Mouse (Mus musculus): ENCODE measurements around the gene Terb1. TPM values are rescaled to one million over a fixed set of nuclear protein-coding genes. Genes with fewer than 3 reads are reported as not detected.
A peak's percentile ranks its signal among the peaks of the same experiment; 100 is the strongest.

Gene Terb1
- total RNA-seq, 2 experiments from 2014 or later, result not detected

DNA sequence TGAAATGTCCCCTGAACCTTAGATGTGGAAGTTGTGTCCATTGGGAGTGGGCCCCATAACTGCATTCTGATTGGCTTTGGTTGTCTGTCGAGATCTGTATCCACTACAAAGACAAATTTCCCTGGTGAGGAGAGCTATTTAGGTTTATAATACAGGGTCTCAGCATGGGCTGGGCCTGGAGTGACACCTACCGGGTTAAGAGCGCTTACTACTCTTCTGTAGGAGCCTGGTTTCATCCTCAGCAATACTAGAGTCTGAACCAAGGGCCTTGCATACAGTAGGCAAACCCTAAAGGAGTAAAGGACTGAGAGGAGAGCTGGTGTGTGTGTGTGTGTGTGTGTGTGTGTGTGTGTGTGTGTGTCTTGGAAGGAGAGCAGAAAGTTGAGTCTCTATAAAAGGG, 95.5 kb downstream of the Terb1 start:
- ATAC-seq (replicated peaks; ENCODE audit: poor library complexity, severe bottlenecking), result no peak

DNA sequence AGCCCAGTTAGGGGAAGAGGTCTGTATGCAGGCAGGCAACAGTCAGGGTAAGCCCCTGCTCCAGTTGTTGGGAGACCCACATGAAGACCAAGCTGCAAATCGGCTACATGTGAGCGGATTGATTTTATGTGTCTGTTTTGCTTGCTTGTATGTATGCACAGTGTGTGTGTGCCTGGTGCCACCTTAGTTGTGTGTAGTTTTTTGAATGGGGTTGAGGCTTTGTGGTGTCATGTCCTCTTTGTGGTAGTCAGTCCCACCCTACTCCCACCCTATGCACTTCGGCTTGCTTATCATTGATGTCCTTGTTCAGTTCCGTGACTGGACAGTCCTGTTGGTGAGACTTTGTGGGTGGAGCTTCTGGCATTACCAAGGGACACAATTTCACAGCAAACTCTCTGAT, 95.9 kb downstream of the Terb1 start:
- no peak for ATAC-seq (replicated peaks; ENCODE audit: poor library complexity, severe bottlenecking)

DNA sequence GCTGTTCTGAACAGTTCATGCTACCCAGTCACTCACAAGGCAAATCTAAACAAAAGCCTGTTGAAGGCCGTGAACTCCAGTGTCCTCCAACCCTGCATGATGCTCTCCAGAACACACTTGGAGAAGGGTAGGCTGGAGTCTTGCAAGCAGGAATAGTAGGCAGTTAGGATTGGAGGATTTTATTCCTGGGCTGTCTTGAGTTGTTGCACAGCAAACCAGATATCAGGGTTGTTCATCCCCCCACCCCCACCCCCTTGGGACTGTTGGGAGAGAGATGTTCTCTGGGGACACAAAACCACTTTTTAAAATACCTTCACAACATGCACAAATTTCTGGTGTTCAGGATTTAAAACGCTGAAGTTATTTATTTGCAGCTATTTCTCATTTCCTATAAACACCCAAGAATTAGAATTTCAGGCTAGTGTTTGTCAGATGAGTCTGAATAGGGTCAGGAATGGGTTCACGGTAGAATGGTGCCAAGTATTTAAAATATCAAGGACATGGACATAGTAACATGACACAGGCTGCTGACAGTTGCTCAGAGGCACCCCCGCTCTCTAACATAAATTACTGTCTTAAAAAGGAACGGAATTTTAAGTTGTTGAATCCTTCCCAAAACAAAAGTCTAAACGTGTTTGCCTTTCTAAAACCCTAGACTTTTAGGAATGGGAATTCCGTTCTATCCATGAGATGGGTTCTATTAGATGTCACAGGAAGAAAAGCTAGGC, 96.7 kb downstream of the Terb1 start:
- no peak for ATAC-seq (replicated peaks; ENCODE audit: poor library complexity, severe bottlenecking)

DNA sequence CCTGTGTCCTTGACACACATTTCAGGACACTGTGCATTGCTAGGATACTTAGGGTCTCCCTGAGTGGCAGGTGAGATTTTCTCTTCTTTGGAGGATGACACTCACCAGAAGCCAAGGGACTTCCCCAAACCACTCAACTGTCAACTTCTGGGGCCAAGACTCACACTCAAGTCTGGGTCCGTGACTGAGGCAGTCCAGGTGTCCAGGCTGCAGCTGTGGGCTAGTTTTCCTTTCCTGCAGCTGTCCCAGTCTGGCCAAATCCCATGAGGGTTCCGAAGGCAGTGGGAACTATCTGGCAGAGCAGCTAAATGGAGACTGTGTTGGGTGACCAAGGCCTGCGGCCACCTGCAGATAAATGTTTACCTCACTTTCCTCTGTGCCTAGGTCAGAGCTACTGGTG, 97.7 kb downstream of the Terb1 start:
- ATAC-seq (replicated peaks; ENCODE audit: poor library complexity, severe bottlenecking), result no peak

DNA sequence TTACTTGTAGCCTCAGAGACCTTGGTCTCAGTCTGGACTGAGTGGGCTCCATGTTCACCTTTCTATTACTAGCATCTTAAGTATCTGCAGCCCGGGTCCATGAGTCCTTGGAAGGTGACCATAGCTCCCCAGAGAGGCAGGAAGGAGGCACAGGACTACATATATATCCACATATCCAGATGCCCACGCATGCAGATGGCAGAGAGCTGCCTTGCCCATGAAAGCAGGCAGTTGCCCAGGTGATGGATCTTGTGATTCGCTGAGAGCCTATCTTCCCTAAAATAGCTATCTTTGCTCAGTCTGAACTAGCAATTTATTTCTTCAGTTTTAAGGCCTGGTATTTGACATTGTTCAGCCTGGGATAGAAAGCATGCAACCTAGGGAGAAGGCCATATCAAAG, 98.2 kb downstream of the Terb1 start:
- no peak for ATAC-seq (replicated peaks; ENCODE audit: poor library complexity, severe bottlenecking)

DNA sequence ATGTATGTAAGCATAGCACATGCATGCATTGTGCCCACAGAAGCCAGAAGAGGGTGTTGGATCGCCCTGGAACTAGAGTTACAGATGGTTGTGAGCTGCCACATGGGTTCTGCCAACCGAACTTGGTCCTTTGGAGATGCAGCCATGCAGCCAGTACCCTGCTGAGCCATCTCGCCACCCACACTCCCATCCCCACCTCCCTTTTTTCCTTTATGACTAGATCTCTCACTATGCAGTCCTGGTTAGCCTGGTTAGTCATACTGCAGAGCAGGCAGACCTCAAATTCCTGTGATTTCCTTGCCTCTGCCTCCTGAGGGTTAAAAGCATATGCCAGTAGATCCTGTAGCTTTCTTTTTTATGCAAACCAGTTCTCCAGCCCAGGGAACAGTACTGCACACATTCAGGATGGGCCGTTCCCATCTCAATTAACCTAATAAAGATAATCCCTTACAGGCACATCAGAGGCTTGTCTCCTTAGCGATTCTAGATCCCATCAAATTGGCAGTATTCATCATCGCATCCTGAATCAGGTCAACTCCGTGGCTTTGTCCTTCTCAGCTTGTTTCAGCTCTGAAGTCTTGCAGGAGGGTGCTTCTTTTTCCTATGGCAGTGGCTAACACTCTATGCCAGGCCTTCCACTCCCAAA, 99.0 kb downstream of the Terb1 start:
- ATAC-seq (replicated peaks; ENCODE audit: poor library complexity, severe bottlenecking), result no peak

DNA sequence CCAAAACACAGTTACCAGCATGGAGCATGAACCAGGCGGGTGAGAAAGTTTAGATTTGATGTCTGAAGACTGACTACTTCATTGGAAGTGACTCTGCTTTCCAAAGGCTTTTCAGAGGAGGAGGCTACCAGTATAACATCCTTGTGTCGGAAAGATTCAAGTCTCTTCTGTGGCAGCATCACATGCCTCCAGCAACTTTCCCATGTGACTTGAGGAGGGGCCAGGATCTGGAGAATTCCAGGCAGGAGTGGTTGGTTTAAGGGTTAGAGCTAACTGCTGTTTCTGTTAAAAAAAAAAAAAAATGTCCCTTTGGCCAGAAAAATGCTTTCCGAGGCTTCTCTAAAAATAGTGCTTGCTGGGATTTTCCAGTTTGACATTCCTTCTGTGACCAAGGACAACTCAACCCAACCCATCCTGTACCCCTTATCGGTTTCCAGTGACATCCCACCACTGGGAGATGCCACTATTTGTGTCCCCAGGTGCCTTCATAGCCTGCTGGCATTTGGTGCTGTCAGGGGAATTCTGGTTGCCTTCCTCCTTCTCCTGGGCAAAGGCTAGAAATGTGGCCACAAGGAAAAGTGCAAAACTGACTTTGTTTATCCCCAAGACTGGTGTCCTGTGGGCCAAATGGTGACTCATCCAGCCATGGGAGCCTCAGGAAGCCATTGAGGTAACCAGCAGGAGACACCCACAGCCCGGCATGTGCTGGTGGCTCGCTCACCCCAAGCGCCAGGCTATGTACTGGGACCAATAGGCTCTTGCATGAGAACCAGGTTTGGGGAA, 101.2 kb downstream of the Terb1 start:
- no peak for ATAC-seq (replicated peaks; ENCODE audit: poor library complexity, severe bottlenecking)

DNA sequence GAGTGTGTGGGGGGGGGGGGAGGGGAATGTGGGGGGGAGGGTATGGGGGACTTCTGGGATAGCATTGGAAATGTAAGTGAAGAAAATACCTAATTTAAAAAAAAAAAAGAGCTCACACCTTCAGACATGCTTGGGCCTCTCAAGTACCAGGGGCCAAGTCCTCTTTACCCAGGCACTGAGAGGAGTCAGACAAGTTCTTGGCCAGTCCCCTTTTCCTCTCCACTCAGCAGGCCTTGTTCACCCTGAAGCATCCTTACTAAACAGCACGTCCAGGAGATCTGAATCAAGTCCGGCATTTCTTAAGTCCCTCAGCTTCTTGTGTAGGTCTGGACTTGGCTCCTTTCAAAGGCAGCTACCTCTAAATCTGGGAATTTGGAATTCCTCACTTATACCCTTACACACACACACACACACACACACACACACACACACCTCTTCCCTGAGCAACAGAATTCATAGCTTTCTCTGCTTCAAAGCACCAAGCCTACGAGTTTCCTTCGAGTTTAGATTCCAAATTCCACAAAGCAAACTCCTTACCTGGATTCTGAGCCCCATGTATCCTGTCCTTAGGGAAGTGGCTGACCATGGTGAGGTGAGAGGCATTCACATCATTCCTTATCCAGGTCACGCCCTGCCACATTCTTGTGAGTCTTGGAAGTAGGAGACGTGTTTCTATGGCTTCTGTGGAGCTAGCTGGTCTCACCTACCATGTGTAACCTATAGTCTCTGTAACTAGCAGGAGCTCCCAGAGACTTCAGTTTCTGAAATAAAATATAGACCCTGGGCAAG, 103.2 kb downstream of the Terb1 start:
- no peak for ATAC-seq (replicated peaks; ENCODE audit: poor library complexity, severe bottlenecking)

DNA sequence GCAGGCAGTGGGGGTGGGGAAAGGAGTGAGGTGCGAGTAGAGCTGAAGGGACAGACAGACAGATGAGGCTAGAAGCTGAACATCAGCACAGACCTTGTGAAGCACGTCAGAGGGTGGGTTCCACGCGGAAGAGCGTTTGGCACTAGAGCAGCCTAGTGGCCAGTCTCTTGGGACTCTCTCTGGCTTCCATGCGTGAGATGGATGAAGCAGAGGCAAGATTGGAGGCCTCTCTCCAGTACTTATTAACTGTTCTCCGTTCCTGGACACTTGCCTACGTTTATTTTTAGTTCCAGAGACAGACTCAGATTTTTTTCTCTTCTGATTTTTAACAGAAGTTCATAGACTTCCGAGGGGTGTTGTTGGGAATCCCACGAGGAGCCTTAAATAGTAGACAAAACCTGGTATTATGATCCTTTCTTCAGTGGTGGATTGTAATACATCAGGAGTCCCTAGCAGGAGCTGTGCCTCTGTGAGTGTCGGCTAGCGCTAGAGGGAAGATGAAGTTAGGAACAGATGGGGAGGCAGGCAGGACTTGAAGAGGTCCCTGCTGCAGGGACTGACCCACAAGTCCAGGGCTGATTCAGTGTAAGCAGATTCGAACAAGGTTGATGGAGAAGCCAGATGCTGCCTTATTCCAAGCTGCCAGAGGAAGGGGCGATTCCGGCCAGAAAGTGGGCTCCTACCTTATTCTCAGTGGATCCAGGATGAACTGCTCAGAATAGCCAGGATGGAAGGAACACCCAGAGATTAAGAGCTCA, 104.1 kb downstream of the Terb1 start:
- no peak for ATAC-seq (replicated peaks; ENCODE audit: poor library complexity, severe bottlenecking)

DNA sequence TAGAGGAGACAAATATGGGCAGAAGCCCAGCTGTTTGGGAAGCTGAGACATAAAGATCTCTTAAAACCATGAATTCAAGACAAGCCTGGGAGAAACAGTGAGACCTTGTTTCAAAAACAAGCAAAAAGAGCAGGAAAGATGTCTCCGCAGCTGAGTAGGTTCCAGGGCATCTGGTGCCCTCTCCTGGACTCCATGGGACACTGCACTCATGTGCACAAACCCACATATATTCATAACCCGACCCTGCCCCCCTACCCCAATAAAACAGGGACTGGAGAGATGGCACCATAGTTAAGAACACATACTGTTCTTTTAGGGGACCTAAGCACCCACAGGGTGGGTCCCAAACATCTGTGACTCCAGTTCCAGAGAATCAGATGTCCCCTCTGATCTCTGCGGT, 106.1 kb downstream of the Terb1 start:
- peak; percentile 76 for ATAC-seq (replicated peaks; ENCODE audit: poor library complexity, severe bottlenecking)

Other genes starting within 250 kb of the Terb1 start
- gene Cmtm2a, start 216.7 kb downstream of the Terb1 start, total RNA-seq (2014; fragmentation: Nextera tagmentation), result not detected in 2 replicates
- not detected in 2 replicates for gene Cmtm2a, start 216.7 kb downstream of the Terb1 start, total RNA-seq (2017)
- not detected in 2 replicates for gene Gm45711, start 199.8 kb downstream of the Terb1 start, total RNA-seq (2014; fragmentation: Nextera tagmentation)
- gene Gm45711, start 199.8 kb downstream of the Terb1 start, total RNA-seq (2017), result not detected in 2 replicates
- gene Cmtm1, start 199.8 kb downstream of the Terb1 start, total RNA-seq (2014; fragmentation: Nextera tagmentation), result not detected in 2 replicates
- gene Cmtm1, start 199.8 kb downstream of the Terb1 start, total RNA-seq (2017), result not detected in 2 replicates
- not detected in 2 replicates for gene Gm11020, start 188.3 kb downstream of the Terb1 start, total RNA-seq (2014; fragmentation: Nextera tagmentation)
- not detected in 2 replicates for gene Gm11020, start 188.3 kb downstream of the Terb1 start, total RNA-seq (2017)
- gene Cmtm2b, start 187.7 kb downstream of the Terb1 start, total RNA-seq (2014; fragmentation: Nextera tagmentation), result not detected in 2 replicates
- gene Cmtm2b, start 187.7 kb downstream of the Terb1 start, total RNA-seq (2017), result not detected in 2 replicates
- 37.4 and 54.3 TPM in 2 replicates for gene Cmtm3, start 170.5 kb downstream of the Terb1 start, total RNA-seq (2014; fragmentation: Nextera tagmentation)
- 16.2 and 18.6 TPM in 2 replicates for gene Cmtm3, start 170.5 kb downstream of the Terb1 start, total RNA-seq (2017)
- gene Cmtm4, start 114.1 kb downstream of the Terb1 start, total RNA-seq (2014; fragmentation: Nextera tagmentation), result 0.58 and 1.4 TPM in 2 replicates
- gene Cmtm4, start 114.1 kb downstream of the Terb1 start, total RNA-seq (2017), result 0.31 and 0.90 TPM in 2 replicates
- gene Dync1li2, start 66.9 kb downstream of the Terb1 start, total RNA-seq (2014; fragmentation: Nextera tagmentation), result 13.9 and 21.2 TPM in 2 replicates
- gene Dync1li2, start 66.9 kb downstream of the Terb1 start, total RNA-seq (2017), result 43.4 and 44.1 TPM in 2 replicates
- gene Nae1, start 24.7 kb upstream of the Terb1 start, total RNA-seq (2014; fragmentation: Nextera tagmentation), result 38.8 and 62.4 TPM in 2 replicates
- gene Nae1, start 24.7 kb upstream of the Terb1 start, total RNA-seq (2017), result 64.6 and 109 TPM in 2 replicates
- gene Car7, start 24.8 kb upstream of the Terb1 start, total RNA-seq (2014; fragmentation: Nextera tagmentation), result not detected in 2 replicates
- gene Car7, start 24.8 kb upstream of the Terb1 start, total RNA-seq (2017), result 0.52 TPM in 1 of 2 replicates, not detected in the other
- 9.6 and 13.1 TPM in 2 replicates for gene Pdp2, start 81.5 kb upstream of the Terb1 start, total RNA-seq (2014; fragmentation: Nextera tagmentation)
- gene Pdp2, start 81.5 kb upstream of the Terb1 start, total RNA-seq (2017), result 10.3 and 11.4 TPM in 2 replicates
- not detected in 2 replicates for gene Cdh16, start 114.5 kb upstream of the Terb1 start, total RNA-seq (2014; fragmentation: Nextera tagmentation)
- gene Cdh16, start 114.5 kb upstream of the Terb1 start, total RNA-seq (2017), result not detected in 2 replicates
- 0.95 and 2.6 TPM in 2 replicates for gene Rrad, start 121.4 kb upstream of the Terb1 start, total RNA-seq (2014; fragmentation: Nextera tagmentation)
- gene Rrad, start 121.4 kb upstream of the Terb1 start, total RNA-seq (2017), result 1.3 and 2.1 TPM in 2 replicates
- gene Ciao2b, start 132.1 kb upstream of the Terb1 start, total RNA-seq (2014; fragmentation: Nextera tagmentation), result 21.4 and 40.5 TPM in 2 replicates
- gene Ciao2b, start 132.1 kb upstream of the Terb1 start, total RNA-seq (2017), result 14.8 and 24.8 TPM in 2 replicates
- not detected in 2 replicates for gene Ces2a, start 224.1 kb upstream of the Terb1 start, total RNA-seq (2014; fragmentation: Nextera tagmentation)
- gene Ces2a, start 224.1 kb upstream of the Terb1 start, total RNA-seq (2017), result not detected in 2 replicates

Measured in granulocyte monocyte progenitor cell, adult 5-6 weeks (primary cell).